Mouse (Mus musculus): ENCODE measurements around the gene Eif3l.
A peak's percentile ranks its signal among the peaks of the same experiment; 100 is the strongest.

The Eif3l gene

GRCm38 (mm10) chr15:79050964-79051363 is 24.0 kb upstream of the Eif3l start:
- no peak for DNase-seq

- DNase-seq, result no peak
These were observed 23.3 kb upstream of the Eif3l start for GRCm38 (mm10) chr15:79051461-79052360.

GRCm38 (mm10) chr15:79052366-79052765 is 22.6 kb upstream of the Eif3l start:
- DNase-seq, result no peak

GRCm38 (mm10) chr15:79056601-79057000 is 18.4 kb upstream of the Eif3l start:
- no peak for DNase-seq

- DNase-seq, result no peak
These were observed 17.1 kb upstream of the Eif3l start for GRCm38 (mm10) chr15:79057850-79058249.

- DNase-seq, result peak; percentile 37
These were observed 14.0 kb upstream of the Eif3l start for GRCm38 (mm10) chr15:79060887-79061565.

GRCm38 (mm10) chr15:79062376-79063159 is 12.4 kb upstream of the Eif3l start, which contains the start of gene Ankrd54:
Gene Ankrd54 (minus strand): TSS chr15:79062893.
- peak; percentile 99 for DNase-seq

- DNase-seq, result no peak
These were observed 11.7 kb upstream of the Eif3l start for GRCm38 (mm10) chr15:79063160-79063740.

GRCm38 (mm10) chr15:79065086-79065770 is 9.8 kb upstream of the Eif3l start:
- peak; percentile 9 for DNase-seq

- DNase-seq, result peak; percentile 16
These were observed 8.7 kb upstream of the Eif3l start for GRCm38 (mm10) chr15:79066276-79066675.

- DNase-seq, result no peak
These were observed 7.3 kb upstream of the Eif3l start for GRCm38 (mm10) chr15:79067631-79068030.

GRCm38 (mm10) chr15:79068416-79068815 is 6.6 kb upstream of the Eif3l start:
- no peak for DNase-seq

GRCm38 (mm10) chr15:79071117-79072039 is 3.6 kb upstream of the Eif3l start:
- DNase-seq, result peak; percentile 64

GRCm38 (mm10) chr15:79073752-79074151 is 1.2 kb upstream of the Eif3l start:
- no peak for DNase-seq

- DNase-seq, result no peak
These were observed 533 bp upstream of the Eif3l start for GRCm38 (mm10) chr15:79074446-79074845.

GRCm38 (mm10) chr15:79075658-79076365 is 833 bp downstream of the Eif3l start:
- no peak for DNase-seq

GRCm38 (mm10) chr15:79079567-79079966 is 4.6 kb downstream of the Eif3l start:
- no peak for DNase-seq

GRCm38 (mm10) chr15:79092284-79092683 is 17.3 kb downstream of the Eif3l start:
- no peak for DNase-seq

GRCm38 (mm10) chr15:79093083-79093839 is 18.3 kb downstream of the Eif3l start:
- DNase-seq, result no peak

- no peak for DNase-seq
These were observed 20.5 kb downstream of the Eif3l start for GRCm38 (mm10) chr15:79095483-79095882.
